In genomic region chr7:6736060-6736459, GRCm38 (mm10) we compare ENCODE assay signal across 29 mouse cellular contexts. TPM values are rescaled to one million over a fixed set of nuclear protein-coding genes. Genes with fewer than 3 reads are reported as not detected.
DNase-seq lines count a peak whose midpoint lies in the region; ATAC-seq and TF ChIP-seq lines count a peak whose summit lies in the region.
"Had no signal": no experiment of that assay in that cellular context is flagged by ENCODE, and none has a peak within 500 bp of the region (broad histone marks: within the 10 kb centered on the region; RNA-seq: fewer than 3 reads in every experiment).

No protein-coding gene starts in this region.

- no peak for DNase-seq in midbrain, embryonic 14.5 days
- no peak for DNase-seq in ES-E14 (ENCODE audit: low read depth, low spot score)
- no peak for DNase-seq in gastrocnemius, postnatal 14 days
- DNase-seq: adrenal gland, adult 2 months; adrenal gland, postnatal 14 days; B cell, adult 2 months; cerebellum, adult 11 months; cerebellum, adult 2 months; cerebellum, adult 9-11 months; cerebellum, postnatal 25 days; forebrain, postnatal 0 days; gastrocnemius, adult 2 months; gastrocnemius, postnatal 25 days; heart, adult 18-20 months; heart, postnatal 10 days; heart, postnatal 36 days had no signal

- no peak overlapping the region for H3K4me3 ChIP-seq in hindbrain, embryonic 15.5 days
- H3K4me3 ChIP-seq in hindbrain, embryonic 13.5 days: no peak overlapping the region
- H3K4me3 ChIP-seq in midbrain, embryonic 14.5 days (replicated peaks; ENCODE audit: low read depth, low read length): no peak overlapping the region
- no peak overlapping the region for H3K4me3 ChIP-seq in midbrain, embryonic 13.5 days (replicated peaks)
- no peak overlapping the region for H3K4me3 ChIP-seq in ES-E14 (ENCODE audit: insufficient read depth in 1 of 2, low read depth in 1 of 2, low read length in 2 of 2, poor library complexity in 1 of 2, severe bottlenecking in 1 of 2)
- H3K4me3 ChIP-seq: embryonic facial prominence, embryonic 12.5 days; embryonic facial prominence, embryonic 15.5 days; gastrocnemius, adult 2 months; heart, embryonic 12.5 days; heart, embryonic 15.5 days; intestine, embryonic 15.5 days had no signal

- no peak for ATAC-seq in hindbrain, embryonic 15.5 days (ENCODE audit: low FRiP score, low read depth)
- ATAC-seq in hindbrain, embryonic 13.5 days (ENCODE audit: low FRiP score): no peak
- ATAC-seq in midbrain, embryonic 14.5 days (ENCODE audit: low FRiP score, low TSS enrichment): no peak
- no peak for ATAC-seq in midbrain, embryonic 13.5 days
- ATAC-seq: forebrain, embryonic 14.5 days; forebrain, postnatal 0 days; intestine, embryonic 15.5 days had no signal

- peak overlapping the region; percentile 33; the same call in 1 of the 2 replicates for H3K4me2 ChIP-seq in hindbrain, embryonic 15.5 days
- H3K4me2 ChIP-seq in hindbrain, embryonic 13.5 days: no peak overlapping the region
- peak overlapping the region; percentile 34; the same call in 1 of the 2 replicates for H3K4me2 ChIP-seq in midbrain, embryonic 14.5 days (ENCODE audit: low read length)
- no peak overlapping the region for H3K4me2 ChIP-seq in midbrain, embryonic 13.5 days (replicated peaks)
- H3K4me2 ChIP-seq: embryonic facial prominence, embryonic 12.5 days; embryonic facial prominence, embryonic 15.5 days; heart, embryonic 12.5 days; heart, embryonic 15.5 days; intestine, embryonic 15.5 days had no signal

- no peaks in the 10 kb centered on the region for H3K4me1 ChIP-seq in hindbrain, embryonic 15.5 days (replicated peaks)
- H3K4me1 ChIP-seq in hindbrain, embryonic 13.5 days (replicated peaks): no peaks in the 10 kb centered on the region
- no peaks in the 10 kb centered on the region for H3K4me1 ChIP-seq in midbrain, embryonic 14.5 days (ENCODE audit: control insufficient read depth, insufficient read depth, low read length)
- no peaks in the 10 kb centered on the region for H3K4me1 ChIP-seq in midbrain, embryonic 13.5 days (replicated peaks)
- H3K4me1 ChIP-seq in ES-E14 (ENCODE audit: control insufficient read depth in 2 of 2, insufficient read depth in 2 of 2, low read length in 2 of 2, poor library complexity in 1 of 2): no peaks in the 10 kb centered on the region
- H3K4me1 ChIP-seq: embryonic facial prominence, embryonic 12.5 days; embryonic facial prominence, embryonic 15.5 days; heart, embryonic 12.5 days; heart, embryonic 15.5 days; intestine, embryonic 15.5 days had no signal

- H3K36me3 ChIP-seq in hindbrain, embryonic 15.5 days: no peaks in the 10 kb centered on the region
- H3K36me3 ChIP-seq in hindbrain, embryonic 13.5 days: no peaks in the 10 kb centered on the region
- H3K36me3 ChIP-seq in midbrain, embryonic 14.5 days (ENCODE audit: control insufficient read depth, insufficient read depth, low read length): no peaks in the 10 kb centered on the region
- no peaks in the 10 kb centered on the region for H3K36me3 ChIP-seq in midbrain, embryonic 13.5 days
- H3K36me3 ChIP-seq in ES-E14 (ENCODE audit: control insufficient read depth, insufficient read depth, low read length, poor library complexity, severe bottlenecking): no peaks in the 10 kb centered on the region
- H3K36me3 ChIP-seq: embryonic facial prominence, embryonic 12.5 days; embryonic facial prominence, embryonic 15.5 days; heart, embryonic 12.5 days; heart, embryonic 15.5 days; intestine, embryonic 15.5 days had no signal

- WGBS in hindbrain, embryonic 15.5 days: 85% methylated on average over 1 of the region's 1 CpGs
- 86% methylated on average over 1 of the region's 1 CpGs for WGBS in hindbrain, embryonic 13.5 days
- 67% methylated on average over 1 of the region's 1 CpGs for WGBS in midbrain, embryonic 14.5 days
- 70% methylated on average over 1 of the region's 1 CpGs for whole genome bisulfite sequencing in midbrain, embryonic 13.5 days

- no peaks in the 10 kb centered on the region for H3K27me3 ChIP-seq in hindbrain, embryonic 15.5 days
- H3K27me3 ChIP-seq in hindbrain, embryonic 13.5 days: no peaks in the 10 kb centered on the region
- no peaks in the 10 kb centered on the region for H3K27me3 ChIP-seq in midbrain, embryonic 14.5 days (ENCODE audit: control insufficient read depth, insufficient read depth, low read length)
- no peaks in the 10 kb centered on the region for H3K27me3 ChIP-seq in midbrain, embryonic 13.5 days
- H3K27me3 ChIP-seq: CH12.LX; embryonic facial prominence, embryonic 12.5 days; embryonic facial prominence, embryonic 15.5 days; heart, embryonic 12.5 days; heart, embryonic 15.5 days; intestine, embryonic 15.5 days had no signal

- H3K9ac ChIP-seq in hindbrain, embryonic 15.5 days: no peak overlapping the region
- H3K9ac ChIP-seq in hindbrain, embryonic 13.5 days: no peak overlapping the region
- H3K9ac ChIP-seq in midbrain, embryonic 14.5 days (replicated peaks; ENCODE audit: low read length): no peak overlapping the region
- H3K9ac ChIP-seq in midbrain, embryonic 13.5 days (replicated peaks): no peak overlapping the region
- H3K9ac ChIP-seq in ES-E14 (ENCODE audit: insufficient read depth, low read depth, low read length, poor library complexity, severe bottlenecking): no peak overlapping the region
- H3K9ac ChIP-seq: embryonic facial prominence, embryonic 12.5 days; embryonic facial prominence, embryonic 15.5 days; forebrain, postnatal 0 days; heart, embryonic 12.5 days; heart, embryonic 15.5 days; intestine, embryonic 15.5 days had no signal

- H3K27ac ChIP-seq in hindbrain, embryonic 15.5 days (replicated peaks): no peak overlapping the region
- no peak overlapping the region for H3K27ac ChIP-seq in hindbrain, embryonic 13.5 days
- no peak overlapping the region for H3K27ac ChIP-seq in midbrain, embryonic 14.5 days (replicated peaks; ENCODE audit: low read depth, low read length)
- H3K27ac ChIP-seq in midbrain, embryonic 13.5 days: no peak overlapping the region
- H3K27ac ChIP-seq in ES-E14 (ENCODE audit: insufficient read depth, low read depth, low read length, poor library complexity, severe bottlenecking): no peak overlapping the region
- H3K27ac ChIP-seq: embryonic facial prominence, embryonic 12.5 days; embryonic facial prominence, embryonic 15.5 days; gastrocnemius, adult 2 months; heart, embryonic 15.5 days; intestine, embryonic 15.5 days had no signal

- intact Hi-C loops in gastrocnemius, postnatal 14 days (cut with DNase I; ENCODE audit: low total_unique reads): no loop called here

- H3K9me3 ChIP-seq in hindbrain, embryonic 15.5 days: no peaks in the 10 kb centered on the region
- no peaks in the 10 kb centered on the region for H3K9me3 ChIP-seq in hindbrain, embryonic 13.5 days
- H3K9me3 ChIP-seq in midbrain, embryonic 14.5 days (ENCODE audit: control insufficient read depth, low read length): no peaks in the 10 kb centered on the region
- no peaks in the 10 kb centered on the region for H3K9me3 ChIP-seq in midbrain, embryonic 13.5 days
- H3K9me3 ChIP-seq in ES-E14 (ENCODE audit: control insufficient read depth, insufficient read depth, low read depth, low read length): no peaks in the 10 kb centered on the region
- H3K9me3 ChIP-seq: embryonic facial prominence, embryonic 12.5 days; embryonic facial prominence, embryonic 15.5 days; heart, embryonic 12.5 days; heart, embryonic 15.5 days; intestine, embryonic 15.5 days had no signal

- in situ Hi-C loops in ES-E14 (cut with MboI; ENCODE audit: low sequenced_read_pairs in 2 of 2, unreplicated experiment in 2 of 2): loop anchor here in 1 of 2 experiments (25.0 kb wide), 1 partner anchor 149 kb away; no protein-coding TSS in a partner anchor

TF ChIP-seq in ES-E14, 5 proteins besides CTCF, POLR2A, EP300 and RAD21:
- TF ChIP-seq HCFC1 (IDR thresholded peaks at IDR 0.05; ENCODE audit: borderline replicate concordance, insufficient read depth, low read length) (no peak), CHD2 (IDR thresholded peaks at IDR 0.05; ENCODE audit: low read depth, low read length) (no peak), MAFK (IDR thresholded peaks at IDR 0.05; ENCODE audit: insufficient read depth, low read depth, low read length) (no peak), ZNF384 (IDR thresholded peaks at IDR 0.05; ENCODE audit: low read depth, low read length) (peak; percentile 95), ZC3H11A (IDR thresholded peaks at IDR 0.05; ENCODE audit: borderline replicate concordance, low read depth, low read length) (no peak)

RNA-seq across cellular contexts. Expression of gene Usp29, which starts 5.7 kb away (rescaled TPM):
- polyA plus RNA-seq in hindbrain, embryonic 15.5 days (2015; fragmentation: Nextera tagmentation; extraction: Ambion mirVana): 28.3 and 30.2 TPM in 2 replicates
- 28.7 and 30.2 TPM in 2 replicates for polyA plus RNA-seq in hindbrain, embryonic 13.5 days (2015; fragmentation: Nextera tagmentation; extraction: Ambion mirVana)
- polyA plus RNA-seq in midbrain, embryonic 14.5 days (2014; fragmentation: Nextera tagmentation; extraction: Ambion mirVana): 31.6 and 35.0 TPM in 2 replicates
- 31.1 and 35.2 TPM in 2 replicates for polyA plus RNA-seq in midbrain, embryonic 13.5 days (2015; fragmentation: Nextera tagmentation; extraction: Ambion mirVana)
- 2.5 and 4.5 TPM in 2 replicates for total RNA-seq in ES-E14 (2012; rRNA removed)
- 1 to 10 TPM; 1.8 to 2.0 TPM for total RNA-seq in gastrocnemius, postnatal 14 days (2021)
- total RNA-seq: CH12.LX; common myeloid progenitor, adult 5-6 weeks; heart, adult 18-20 months; MEL had no signal
- polyA plus RNA-seq: gonadal fat pad, adult 2 months had no signal

RNA-seq across cellular contexts. Expression of gene Peg3, which starts 5.8 kb away (rescaled TPM):
- 90.4 and 93.6 TPM in 2 replicates for polyA plus RNA-seq in hindbrain, embryonic 15.5 days (2015; fragmentation: Nextera tagmentation; extraction: Ambion mirVana)
- 69.9 and 77.2 TPM in 2 replicates for polyA plus RNA-seq in hindbrain, embryonic 13.5 days (2015; fragmentation: Nextera tagmentation; extraction: Ambion mirVana)
- 74.3 and 99.0 TPM in 2 replicates for polyA plus RNA-seq in midbrain, embryonic 14.5 days (2014; fragmentation: Nextera tagmentation; extraction: Ambion mirVana)
- polyA plus RNA-seq in midbrain, embryonic 13.5 days (2015; fragmentation: Nextera tagmentation; extraction: Ambion mirVana): 82.9 and 87.2 TPM in 2 replicates
- total RNA-seq in ES-E14 (2012; rRNA removed): 27.4 and 80.4 TPM in 2 replicates
- total RNA-seq in gastrocnemius, postnatal 14 days (2021): 10 to 100 TPM; 75.6 to 83.0 TPM
- total RNA-seq: CH12.LX; common myeloid progenitor, adult 5-6 weeks; MEL had no signal

RNA-seq across cellular contexts. Expression of gene Zim1, which starts 39.8 kb away (rescaled TPM):
- 7.1 and 7.5 TPM in 2 replicates for polyA plus RNA-seq in hindbrain, embryonic 15.5 days (2015; fragmentation: Nextera tagmentation; extraction: Ambion mirVana)
- 2.6 and 3.9 TPM in 2 replicates for polyA plus RNA-seq in hindbrain, embryonic 13.5 days (2015; fragmentation: Nextera tagmentation; extraction: Ambion mirVana)
- polyA plus RNA-seq in midbrain, embryonic 14.5 days (2014; fragmentation: Nextera tagmentation; extraction: Ambion mirVana): 4.3 and 10.4 TPM in 2 replicates
- polyA plus RNA-seq in midbrain, embryonic 13.5 days (2015; fragmentation: Nextera tagmentation; extraction: Ambion mirVana): 1.7 and 2.3 TPM in 2 replicates
- 0.95 and 1.7 TPM in 2 replicates for total RNA-seq in ES-E14 (2012; rRNA removed)
- 10 to 100 TPM; 48.7 to 49.3 TPM for total RNA-seq in gastrocnemius, postnatal 14 days (2021)
- total RNA-seq: CH12.LX; common myeloid progenitor, adult 5-6 weeks; MEL had no signal

Comparison
In these comparisons a context has a peak if more than half of its experiments do, and no peak if none do; other contexts are left out.
1. H3K4me2 ChIP-seq: peak in hindbrain, embryonic 15.5 days (single experiment) and midbrain, embryonic 14.5 days (single experiment); none in hindbrain, embryonic 13.5 days (single experiment) and midbrain, embryonic 13.5 days (single experiment).